Mouse (Mus musculus) ES-CJ7 (cell line): Measurements from ENCODE around the gene Gprin1.

Experiments used
- DNase-seq: peaks from one replicate; pipeline ENCODE4 v3.0.0; 2011; ENCODE audit warnings: low read depth, low spot score

The Gprin1 gene

DNA sequence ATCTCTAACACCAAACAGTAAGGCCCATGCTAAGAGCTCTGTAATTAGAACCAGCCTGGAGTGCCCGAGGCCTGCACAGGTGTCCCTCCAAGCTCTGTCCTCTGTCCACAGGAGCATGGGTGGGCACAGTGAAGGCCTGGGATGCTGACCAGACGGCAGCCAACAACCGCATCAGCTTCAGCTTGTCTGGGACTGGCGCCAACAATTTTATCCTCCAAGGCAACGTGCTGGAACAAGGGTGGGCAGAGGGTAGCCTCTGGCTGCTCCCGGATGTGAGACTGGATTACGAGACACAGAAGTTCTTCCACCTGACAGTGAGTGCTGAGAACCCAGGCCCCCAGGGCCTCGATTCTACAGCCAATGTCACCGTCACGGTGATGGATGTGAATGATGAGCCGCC, 23.5 kb downstream of the Gprin1 start:
- no peak for DNase-seq

DNA sequence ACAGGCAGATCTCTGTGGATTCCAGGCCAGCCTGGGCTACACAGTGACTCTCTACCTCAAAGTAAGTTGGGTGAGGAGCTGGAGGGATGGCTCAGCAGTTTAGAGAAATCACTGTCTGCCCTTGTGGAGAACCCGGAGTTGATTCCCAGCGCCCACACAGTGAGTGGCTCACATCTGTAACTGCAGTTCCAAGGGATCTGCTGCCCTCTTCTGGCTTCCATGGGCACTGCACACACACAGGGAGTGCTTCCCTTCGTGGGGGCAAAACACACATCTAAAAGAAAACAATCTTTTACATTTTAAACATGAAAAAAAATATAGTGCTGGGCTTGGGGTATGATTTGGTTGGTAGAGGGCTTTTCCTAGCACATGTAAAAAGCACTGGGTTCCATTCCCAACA, 26.5 kb downstream of the Gprin1 start:
- peak; percentile 56 for DNase-seq

DNA sequence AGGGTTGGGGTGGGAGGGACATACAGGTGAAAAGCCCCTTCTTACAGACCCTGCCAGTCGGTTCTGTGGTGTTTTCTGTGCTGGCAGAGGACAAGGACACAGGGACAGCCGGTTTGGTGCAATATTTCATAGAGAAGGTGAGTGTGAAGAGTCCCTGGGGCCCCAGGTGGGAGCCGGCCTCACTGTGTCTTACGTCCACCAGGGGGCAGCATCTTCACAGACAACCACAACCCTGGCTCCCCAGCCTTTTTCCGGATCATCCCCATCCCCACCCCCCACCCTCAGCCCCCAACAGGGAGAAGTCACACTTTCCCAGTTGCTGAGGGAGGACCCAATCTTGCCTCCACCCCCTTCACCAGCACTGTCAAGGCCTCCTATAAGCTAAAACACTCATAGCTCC, 32.8 kb downstream of the Gprin1 start:
- DNase-seq, result peak; percentile 81

DNA sequence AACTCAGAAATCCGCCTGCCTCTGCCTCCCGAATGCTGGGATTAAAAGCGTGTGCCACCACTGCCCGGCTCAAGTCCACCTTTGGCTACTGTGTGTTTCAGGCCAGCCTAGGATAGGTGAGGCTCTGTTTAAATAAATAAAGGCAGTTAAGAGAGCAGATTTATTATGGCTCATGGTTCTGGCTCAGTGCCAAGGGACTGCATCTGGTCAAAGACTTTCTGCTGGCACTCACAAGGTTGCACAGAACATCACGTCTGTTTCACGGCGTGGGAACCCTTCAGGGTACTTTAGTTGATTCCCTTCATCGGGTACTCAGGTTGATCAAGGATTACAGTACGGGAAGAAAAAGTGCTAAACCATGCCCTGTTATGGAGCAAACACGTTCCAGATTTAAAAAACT, 34.7 kb downstream of the Gprin1 start:
- DNase-seq, result no peak

DNA sequence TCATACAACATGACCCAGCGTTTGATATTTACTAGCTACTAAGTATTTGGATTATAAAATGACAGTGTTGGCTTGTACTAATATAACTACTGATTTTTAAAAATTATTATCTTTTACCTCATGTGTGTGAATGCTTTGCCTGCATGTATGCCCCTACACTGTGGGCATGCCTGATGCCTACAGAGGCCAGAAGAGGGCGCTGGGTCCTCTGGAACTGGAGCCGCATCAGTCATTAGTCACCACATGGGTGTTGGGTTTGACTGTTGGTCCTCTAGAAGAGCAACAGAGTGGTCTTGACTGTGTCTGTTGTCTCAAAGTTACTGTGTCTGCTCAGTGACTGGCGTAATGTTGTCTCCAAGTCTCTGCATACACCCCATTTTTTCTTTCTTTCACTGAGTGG, 35.3 kb downstream of the Gprin1 start:
- peak; percentile 43 for DNase-seq

DNA sequence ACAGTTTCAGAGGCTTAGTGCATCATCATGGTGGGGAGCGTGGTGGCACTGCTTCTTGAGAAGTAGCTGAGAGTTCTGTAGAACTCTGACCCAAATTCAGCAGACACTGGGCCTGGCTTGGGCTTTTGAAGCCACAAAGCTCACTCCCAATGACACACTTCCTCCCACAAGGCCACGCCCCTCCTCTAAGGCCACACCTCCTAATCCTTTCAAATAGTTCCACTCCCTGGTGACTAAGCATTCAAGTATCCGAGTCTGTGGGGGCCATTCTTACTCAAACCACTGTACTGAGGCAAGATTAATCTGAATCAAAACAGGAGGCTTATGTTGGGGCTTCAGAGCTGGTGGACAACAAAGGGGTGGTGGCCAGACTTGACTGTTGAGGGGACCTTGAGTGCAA, 38.8 kb downstream of the Gprin1 start:
- peak; percentile 37 for DNase-seq

DNA sequence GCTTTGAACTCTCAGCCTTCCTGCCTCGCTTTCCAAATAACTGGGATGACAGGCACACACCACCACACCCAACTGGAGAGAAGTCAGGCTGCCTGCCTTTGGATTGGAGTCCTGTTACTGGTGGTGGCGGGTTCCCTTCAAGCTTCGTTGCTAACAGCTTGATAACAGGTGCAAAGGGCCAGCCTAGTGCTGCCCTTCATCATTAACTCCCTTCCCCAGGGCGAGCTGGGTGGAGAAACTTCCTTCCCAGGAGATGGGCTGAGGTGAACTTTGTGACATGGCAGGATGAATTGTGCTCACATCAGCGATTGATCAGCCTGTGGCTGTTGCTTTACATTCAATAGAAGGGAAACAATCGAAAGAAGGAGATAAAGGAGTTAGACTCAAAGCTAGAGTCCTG, 44.8 kb downstream of the Gprin1 start:
- no peak for DNase-seq

DNA sequence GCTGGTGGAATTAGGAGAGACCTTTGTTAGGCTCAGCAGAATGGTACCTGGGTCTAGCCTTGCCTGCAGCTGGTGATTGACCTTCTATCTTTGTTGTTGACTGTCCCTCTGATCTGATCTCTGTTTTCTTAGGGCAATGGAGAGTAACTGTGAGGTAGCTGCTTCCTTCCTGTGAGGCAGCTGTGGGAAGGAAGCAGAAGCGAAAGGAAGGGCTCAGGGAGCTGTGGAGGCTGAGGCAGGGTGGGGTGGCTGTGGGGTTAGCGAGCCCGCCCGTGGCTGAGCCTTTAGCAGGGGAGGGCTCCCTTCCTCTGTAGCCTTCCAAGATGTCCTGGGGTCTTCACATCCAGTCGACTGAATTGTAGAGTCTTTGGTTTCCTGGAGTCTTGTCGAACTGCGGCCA, 47.2 kb downstream of the Gprin1 start:
- no peak for DNase-seq

DNA sequence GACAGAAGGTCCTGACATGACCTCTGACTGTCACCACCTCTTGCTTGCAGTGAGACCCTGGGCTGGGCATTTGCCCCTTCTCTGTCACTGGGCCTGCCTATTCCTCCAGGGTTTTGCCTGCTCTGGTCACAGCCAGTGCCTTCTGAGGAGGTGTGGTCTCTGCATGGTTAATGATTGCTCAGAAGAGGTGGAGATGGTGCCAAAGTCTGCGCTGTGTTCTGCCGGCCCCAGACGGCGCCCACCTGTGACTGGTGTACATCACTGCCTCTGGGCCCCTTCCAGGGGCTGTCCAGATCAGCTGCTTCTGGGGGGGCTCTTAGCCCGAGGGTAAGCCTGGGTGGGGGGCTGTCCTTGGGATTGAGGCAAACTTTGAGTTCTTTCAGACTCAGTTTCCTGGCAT, 48.4 kb downstream of the Gprin1 start, which contains the start of gene Cdhr2:
Gene Cdhr2 (plus strand): TSS at position 219 of the 400 bp plus-strand sequence.
- no peak for DNase-seq

DNA sequence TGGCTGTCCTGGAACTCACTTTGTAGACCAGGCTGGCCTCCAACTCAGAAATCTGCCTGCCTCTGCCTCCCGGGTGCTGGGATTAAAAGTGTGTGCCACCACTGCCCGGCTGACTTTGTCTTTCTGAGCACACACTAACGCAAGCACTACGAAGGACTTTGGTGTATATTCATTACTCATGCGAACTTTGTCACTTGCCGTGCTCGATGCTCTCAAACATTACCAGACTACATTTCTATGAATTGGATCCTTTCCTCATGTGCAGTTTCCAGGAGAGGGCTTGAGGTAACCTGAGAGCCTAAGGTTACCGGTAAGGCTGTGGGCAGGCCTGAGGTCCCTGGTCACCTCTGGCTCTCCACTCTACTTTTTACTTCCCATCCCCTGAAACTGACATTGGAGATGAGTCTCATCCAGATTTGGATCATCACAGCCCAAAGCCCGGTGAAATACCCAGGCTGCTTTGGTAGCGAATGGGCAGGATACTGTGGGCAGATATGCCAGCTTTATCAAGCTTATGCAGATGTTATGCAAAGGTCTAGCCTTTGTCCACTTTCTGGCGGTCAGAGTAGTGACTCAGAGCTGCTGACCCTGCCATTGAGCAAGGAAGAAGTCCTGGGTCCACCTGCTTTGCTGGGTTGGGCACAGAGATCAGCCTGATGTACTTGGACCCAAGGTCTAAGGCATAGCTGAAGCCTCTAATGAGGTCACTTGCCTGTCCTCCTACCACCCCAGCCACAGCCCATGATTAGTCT, 54.0 kb downstream of the Gprin1 start:
- DNase-seq, result no peak

DNA sequence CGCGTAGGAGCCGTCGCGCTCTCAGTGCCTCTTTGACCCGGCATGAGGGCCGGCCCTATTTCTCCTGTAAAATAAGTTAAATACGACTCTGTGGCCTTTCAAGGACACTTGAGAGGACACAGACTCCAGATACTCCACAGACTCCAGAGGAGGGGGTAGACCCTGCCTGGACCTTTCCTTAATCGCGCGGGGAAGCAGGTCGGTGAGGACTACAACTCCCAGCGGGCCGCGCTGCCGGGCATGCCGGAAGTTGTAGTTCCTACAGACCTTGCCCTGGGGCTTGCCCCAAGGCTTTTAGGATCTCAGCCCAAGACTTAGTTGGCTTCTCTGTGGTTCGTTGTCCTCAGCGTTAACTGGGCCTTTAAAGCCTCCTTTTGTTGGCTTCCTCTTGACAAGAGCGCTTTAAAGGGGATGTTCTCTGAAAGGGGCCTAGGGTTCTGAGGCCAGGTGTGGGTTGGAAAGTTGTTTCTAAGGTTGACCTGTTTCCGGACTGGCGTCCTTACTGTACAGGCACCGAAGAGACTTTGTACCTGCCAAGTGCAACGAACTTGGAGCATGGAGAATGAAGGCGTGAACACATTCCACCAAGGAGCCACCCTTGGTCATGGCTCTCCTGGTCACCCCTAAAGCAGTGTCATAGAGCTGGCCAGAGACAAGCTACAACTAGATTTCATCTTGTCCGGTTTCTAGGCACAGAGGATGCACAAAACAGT, 55.2 kb downstream of the Gprin1 start:
- DNase-seq, result peak; percentile 91

DNA sequence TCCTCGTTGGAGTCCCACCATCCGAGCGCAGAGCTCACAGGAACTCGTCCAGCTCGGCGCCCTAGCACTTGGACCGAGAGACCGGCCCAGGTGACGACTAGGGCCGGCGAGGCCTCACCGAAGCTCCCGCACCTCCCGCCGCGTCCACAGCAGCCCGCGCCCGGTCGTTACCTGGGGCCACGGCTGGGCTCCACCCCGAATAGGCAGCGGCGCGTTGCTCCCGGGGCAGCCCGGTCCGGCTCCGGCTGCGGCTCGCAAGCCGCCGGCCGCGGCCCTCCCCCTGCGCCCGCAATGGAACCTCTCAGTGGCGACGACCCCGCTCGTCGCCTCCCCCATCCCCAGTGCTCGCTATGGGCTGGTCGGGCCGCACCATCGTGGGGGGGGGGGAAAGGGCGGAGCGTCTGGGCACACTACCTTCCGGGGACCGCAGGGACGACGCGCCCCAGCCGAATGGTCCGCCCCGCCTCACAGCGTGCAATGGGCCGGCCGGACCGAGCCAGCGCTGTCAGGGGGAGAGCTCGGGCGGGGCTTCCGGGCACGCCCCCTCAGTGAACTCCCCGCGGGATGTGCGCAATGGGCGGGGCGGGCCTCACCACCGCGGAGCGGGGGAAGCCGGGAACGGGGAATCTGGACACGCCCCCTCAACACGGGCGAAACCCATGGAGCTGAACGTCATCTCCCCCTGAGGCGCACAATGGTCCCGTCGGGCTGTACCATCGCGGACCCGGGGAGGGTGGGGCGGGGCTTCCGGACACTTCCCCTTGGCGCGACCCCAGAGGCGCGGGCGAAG, 55.9 kb downstream of the Gprin1 start, which contains the start of gene Rnf44:
Gene Rnf44 (minus strand): TSS at position 350 of the 790 bp plus-strand sequence.
- peak; percentile 99 for DNase-seq

DNA sequence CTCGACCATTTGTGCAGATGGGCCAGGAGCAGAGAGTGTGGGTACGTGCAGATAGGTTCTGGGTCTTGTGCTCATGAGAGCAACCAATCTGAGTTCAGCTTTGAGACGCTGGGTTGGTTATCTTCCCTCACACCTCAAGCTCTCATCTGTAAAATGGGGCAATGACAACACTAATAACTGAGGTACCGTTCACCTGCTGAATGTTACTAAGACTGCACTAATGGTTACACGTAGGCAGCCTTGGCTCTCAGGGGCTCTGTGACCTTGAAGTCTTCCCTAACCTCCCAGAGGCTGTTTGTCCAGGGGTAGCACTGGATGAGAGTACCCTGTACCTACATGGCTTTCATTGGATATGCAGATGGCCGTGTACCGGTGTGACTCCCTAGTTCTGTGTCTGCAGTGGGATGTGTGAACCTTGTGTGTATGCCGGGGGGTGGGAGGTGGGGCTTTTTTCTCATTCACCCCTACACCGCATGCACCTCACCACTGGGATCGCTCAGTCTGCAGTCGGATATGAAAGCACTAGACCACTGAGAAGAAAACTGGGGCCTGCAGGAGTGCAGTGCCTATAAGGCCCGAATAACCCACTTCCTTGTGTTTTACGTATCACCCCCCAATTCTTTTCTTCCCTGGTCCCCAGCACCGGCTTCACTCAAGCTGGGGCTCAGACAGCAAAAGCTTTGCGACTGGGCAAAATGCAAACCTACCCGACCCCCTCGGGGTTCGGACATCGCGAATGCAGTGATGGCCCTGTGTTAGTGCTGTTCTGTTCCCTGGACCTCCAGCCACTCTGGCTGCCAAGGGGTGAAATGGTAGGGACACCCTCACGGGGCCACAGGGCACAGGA, 56.7 kb downstream of the Gprin1 start:
- DNase-seq, result no peak

DNA sequence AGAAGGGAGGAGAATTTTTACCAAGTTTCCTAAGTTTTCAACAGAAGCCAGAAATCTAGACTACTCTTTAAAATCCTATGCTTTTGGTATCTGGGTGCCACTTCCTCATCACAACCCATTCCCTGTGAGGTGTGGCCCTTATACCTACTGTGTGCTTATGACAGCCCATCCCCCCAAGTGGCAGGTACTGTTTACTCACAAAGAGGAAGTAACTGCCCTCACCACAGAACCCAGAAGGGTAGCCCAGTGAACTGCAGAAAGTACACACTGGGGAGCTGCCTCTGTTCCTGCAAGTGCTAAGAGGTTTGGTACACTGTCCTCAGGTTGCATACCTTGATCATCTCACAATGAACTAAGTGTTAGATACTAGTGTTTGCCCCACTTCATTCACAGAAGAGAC, 57.9 kb downstream of the Gprin1 start:
- no peak for DNase-seq

DNA sequence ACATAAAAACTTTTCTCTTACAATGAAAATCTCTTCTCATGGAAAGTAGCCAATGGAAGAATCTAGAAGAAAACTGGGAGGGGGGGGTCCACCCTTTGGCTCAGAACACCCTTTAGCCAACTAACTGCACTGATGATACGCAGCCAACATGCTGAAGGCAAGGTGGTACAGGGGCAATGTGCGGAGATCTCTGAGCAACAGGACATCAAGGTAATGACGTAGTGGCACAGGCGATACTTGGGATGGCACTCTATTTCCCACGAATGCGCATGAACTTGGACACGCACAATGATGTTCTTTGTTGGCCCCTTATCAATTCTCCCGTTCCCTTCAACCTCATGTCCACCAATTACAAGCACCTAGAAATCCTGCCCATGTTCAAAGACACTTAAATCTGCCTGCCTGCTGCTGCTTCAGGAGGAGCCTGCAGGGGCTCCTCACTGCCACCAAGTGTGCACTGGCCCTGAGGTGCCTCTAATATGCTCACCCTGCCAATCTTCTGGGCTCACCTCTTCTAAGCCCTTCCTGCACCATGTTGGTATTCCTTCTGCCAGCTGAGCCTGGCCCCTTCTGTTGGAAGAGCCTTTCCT, 59.4 kb downstream of the Gprin1 start:
- no peak for DNase-seq

DNA sequence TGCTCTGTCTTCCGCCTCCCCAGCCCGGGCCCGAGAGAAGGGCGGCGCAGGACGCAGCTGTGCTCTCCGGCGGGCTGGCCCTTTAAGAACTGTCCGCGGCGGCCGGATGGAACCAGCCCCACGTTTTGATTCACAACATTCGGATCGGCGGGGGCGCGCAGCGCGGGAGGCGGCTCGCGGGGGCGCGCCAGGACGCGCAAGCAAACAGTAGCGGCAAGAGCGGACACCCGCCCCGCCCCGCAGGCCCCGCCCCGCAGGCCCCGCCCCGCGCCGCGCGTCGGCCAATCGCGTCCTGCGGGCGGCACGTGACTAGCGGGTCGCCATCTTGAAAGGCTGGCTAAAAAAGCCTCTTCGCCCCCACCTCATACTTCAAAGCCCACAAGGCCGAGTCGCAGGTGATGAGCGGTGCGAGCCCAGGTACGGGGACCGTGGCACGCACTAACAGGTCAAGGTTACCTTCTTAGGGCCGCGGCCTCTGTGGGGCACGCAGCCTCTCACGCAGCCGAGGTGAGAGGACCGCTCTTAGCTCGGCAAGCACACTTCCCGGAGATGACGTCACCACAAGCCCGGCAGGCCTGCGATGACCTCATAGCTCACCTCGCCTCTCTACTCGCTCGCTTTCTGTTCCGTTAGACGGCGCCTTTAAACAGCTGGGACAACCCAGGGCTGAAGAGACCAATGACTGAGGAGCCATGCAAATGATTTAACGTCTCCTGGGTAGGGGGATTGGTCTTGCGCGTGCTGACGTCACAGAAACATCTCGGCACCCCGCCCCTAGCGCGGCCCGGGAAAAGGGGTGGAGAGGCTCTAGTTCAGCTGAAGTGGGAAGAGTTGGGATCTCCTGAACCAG, 61.9 kb downstream of the Gprin1 start:
- DNase-seq, result peak; percentile 99

DNA sequence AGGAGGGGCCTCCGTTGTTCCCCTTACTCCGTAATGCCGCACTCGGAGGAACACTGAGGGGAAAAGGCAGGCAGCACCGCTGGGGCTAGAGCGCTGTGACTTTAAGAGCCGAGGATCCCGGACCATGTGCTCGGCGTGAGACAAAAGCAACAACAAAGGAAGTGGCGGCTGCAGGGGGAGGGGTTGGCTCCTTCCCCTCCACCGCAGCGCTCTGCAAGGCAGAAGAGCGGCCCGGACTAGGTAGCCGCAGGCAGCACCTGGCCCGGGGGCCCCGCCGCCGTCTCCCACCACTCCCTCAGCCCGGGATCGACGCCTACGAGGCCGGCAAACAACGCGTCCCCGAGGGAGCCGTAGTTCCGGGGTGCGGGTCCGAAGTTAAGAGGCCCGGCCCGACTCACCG, 62.6 kb downstream of the Gprin1 start:
- DNase-seq, result peak; percentile 81
